Mouse (Mus musculus) MEL (cell line): ENCODE results near the gene Col4a2. TPM values are rescaled to one million over a fixed set of nuclear protein-coding genes. Genes with fewer than 3 reads are reported as not detected.
"Not testable (repeated sequence)": the region's sequence is repeated elsewhere in the genome, so short reads cannot be mapped to it uniquely, and the experiment has no call there.

ENCODE experiments used
- DNase-seq: peaks from one replicate; pipeline ENCODE4 v3.0.0; 2011; ENCODE audit warnings: low read depth, low spot score
- H3K27ac ChIP-seq: 2 replicates; pipeline ENCODE4 v1.5.1; 2012; ENCODE audit warnings: low read depth, mild to moderate bottlenecking, control low read depth, low read length, moderate library complexity; ENCODE audit not compliant: control insufficient read depth
- H3K27me3 ChIP-seq, 2 experiments: fragments of 150-350 bp in 1 of 2; sonication (generic) in 1 of 2; 2 replicates each; pipeline ENCODE4 v1.6.1; 2012; ENCODE audit warnings: low read length in 2 of 2, mild to moderate bottlenecking in 2 of 2, improper control_type of control experiment in 1 of 2, moderate library complexity in 1 of 2; ENCODE audit not compliant: insufficient read depth in 2 of 2, control insufficient read depth in 1 of 2
- H3K36me3 ChIP-seq, 2 experiments: 2 replicates each; pipeline ENCODE4 v1.6.1; 2012 to 2014; ENCODE audit warnings: low read length in 2 of 2, improper control_type of control experiment in 1 of 2, inconsistent platforms in 1 of 2, mild to moderate bottlenecking in 1 of 2; ENCODE audit not compliant: insufficient read depth in 2 of 2, control insufficient read depth in 1 of 2
- H3K4me1 ChIP-seq, 2 experiments: fragments of 150-350 bp in 1 of 2; sonication (generic) in 1 of 2; 2 replicates each; pipeline ENCODE4 v1.6.1; 2012; ENCODE audit warnings: low read length in 2 of 2, improper control_type of control experiment in 1 of 2, mild to moderate bottlenecking in 1 of 2; ENCODE audit not compliant: insufficient read depth in 2 of 2, control insufficient read depth in 1 of 2
- H3K4me3 ChIP-seq, 2 experiments: fragments of 150-350 bp in 1 of 2; sonication (generic) in 1 of 2; 2 replicates each; pipeline ENCODE4 v1.5.1; 2012; ENCODE audit warnings: low read depth in 2 of 2, low read length in 2 of 2, mild to moderate bottlenecking in 2 of 2, moderate library complexity in 2 of 2, control low read depth in 1 of 2, improper control_type of control experiment in 1 of 2; ENCODE audit not compliant: control insufficient read depth in 1 of 2, insufficient read depth in 1 of 2
- H3K79me2 ChIP-seq: 2 replicates; pipeline ENCODE4 v1.6.1; 2012; ENCODE audit warnings: mild to moderate bottlenecking, low read length, moderate library complexity; ENCODE audit not compliant: control insufficient read depth, poor library complexity, insufficient read depth
- H3K9ac ChIP-seq: 2 replicates; pipeline ENCODE4 v1.6.1; 2012; ENCODE audit warnings: low read depth, mild to moderate bottlenecking, control low read depth, low read length, moderate library complexity; ENCODE audit not compliant: control insufficient read depth, poor library complexity, severe bottlenecking
- H3K9me3 ChIP-seq: fragments of 150-350 bp; sonication (generic); replicated peaks from 2 replicates; pipeline ENCODE4 v1.6.1; 2012; ENCODE audit warnings: mild to moderate bottlenecking, low read length, improper control_type of control experiment, moderate library complexity; ENCODE audit not compliant: insufficient read depth
- BHLHE40 ChIP-seq: IDR thresholded peaks from 2 replicates; pipeline ENCODE4 v1.6.1; 2012; ENCODE audit warnings: low read depth, mild to moderate bottlenecking, inconsistent platforms, low read length, improper control_type of control experiment, borderline replicate concordance
- CHD1 ChIP-seq: IDR thresholded peaks from 2 replicates; pipeline ENCODE4 v1.6.1; 2012; ENCODE audit warnings: low read depth, mild to moderate bottlenecking, inconsistent platforms, low read length, improper control_type of control experiment
- CTCF ChIP-seq, 3 experiments: IDR thresholded peaks in 2 of 3; conservative IDR thresholded peaks in 1 of 3; 2 replicates each; pipeline ENCODE4 v1.5.1; 2011 to 2012; ENCODE audit warnings: low read length in 3 of 3, low read depth in 2 of 3, mild to moderate bottlenecking in 2 of 3, improper control_type of control experiment in 1 of 3, inconsistent platforms in 1 of 3, mixed read lengths in 1 of 3, moderate library complexity in 1 of 3; ENCODE audit not compliant: control insufficient read depth in 1 of 3, insufficient read depth in 1 of 3, poor library complexity in 1 of 3, severe bottlenecking in 1 of 3
- E2F4 ChIP-seq: IDR thresholded peaks from 2 replicates; pipeline ENCODE4 v1.6.1; 2011; ENCODE audit warnings: low read depth, low read length, improper control_type of control experiment, borderline replicate concordance
- ELF1 ChIP-seq: IDR thresholded peaks from 2 replicates; pipeline ENCODE4 v1.6.1; 2014; ENCODE audit warnings: low read depth, mild to moderate bottlenecking, inconsistent platforms, low read length, improper control_type of control experiment, moderate library complexity
- ETS1 ChIP-seq: IDR thresholded peaks from 2 replicates; pipeline ENCODE4 v1.6.1; 2012; ENCODE audit warnings: low read depth, mild to moderate bottlenecking, inconsistent platforms, low read length, improper control_type of control experiment, moderate library complexity
- GATA1 ChIP-seq: IDR thresholded peaks from 2 replicates; pipeline ENCODE4 v1.6.1; 2011; ENCODE audit warnings: low read depth, low read length, improper control_type of control experiment
- HCFC1 ChIP-seq: IDR thresholded peaks from 2 replicates; pipeline ENCODE4 v1.6.1; 2012; ENCODE audit warnings: low read depth, mild to moderate bottlenecking, inconsistent platforms, low read length, improper control_type of control experiment, moderate library complexity
- KAT2A ChIP-seq: conservative IDR thresholded peaks from 2 replicates; pipeline ENCODE4 v1.6.1; 2012; ENCODE audit warnings: low read depth, low read length, improper control_type of control experiment, inconsistent platforms
- MAX ChIP-seq: IDR thresholded peaks from 2 replicates; pipeline ENCODE4 v1.6.1; 2011; ENCODE audit warnings: low read length, improper control_type of control experiment
- MEF2A ChIP-seq: IDR thresholded peaks from 2 replicates; pipeline ENCODE4 v1.6.1; 2014; ENCODE audit warnings: low read depth, mild to moderate bottlenecking, inconsistent platforms, low read length, improper control_type of control experiment; ENCODE audit not compliant: poor library complexity, insufficient replicate concordance, severe bottlenecking; ENCODE audit errors: extremely low read depth
- MXI1 ChIP-seq: IDR thresholded peaks from 2 replicates; pipeline ENCODE4 v1.6.1; 2011; ENCODE audit warnings: mild to moderate bottlenecking, low read depth, low read length, improper control_type of control experiment
- POLR2A ChIP-seq, 2 experiments: IDR thresholded peaks; 2 replicates each; pipeline ENCODE4 v1.6.1; 2011 to 2012; ENCODE audit warnings: low read length in 2 of 2, mild to moderate bottlenecking in 2 of 2, control low read depth in 1 of 2, improper control_type of control experiment in 1 of 2, low read depth in 1 of 2, moderate library complexity in 1 of 2; ENCODE audit not compliant: control insufficient read depth in 1 of 2, insufficient read depth in 1 of 2, poor library complexity in 1 of 2
- POLR2AphosphoS2 ChIP-seq: IDR thresholded peaks from 2 replicates; pipeline ENCODE4 v1.6.1; 2011; ENCODE audit warnings: low read length, improper control_type of control experiment
- RAD21 ChIP-seq: IDR thresholded peaks from 2 replicates; pipeline ENCODE4 v1.6.1; 2011; ENCODE audit warnings: mild to moderate bottlenecking, low read depth, low read length, improper control_type of control experiment
- RCOR1 ChIP-seq: IDR thresholded peaks from 2 replicates; pipeline ENCODE4 v1.6.1; 2012; ENCODE audit warnings: low read depth, mild to moderate bottlenecking, inconsistent platforms, low read length, improper control_type of control experiment
- SMC3 ChIP-seq: IDR thresholded peaks from 2 replicates; pipeline ENCODE4 v1.6.1; 2011; ENCODE audit warnings: low read depth, low read length, improper control_type of control experiment
- UBTF ChIP-seq: IDR thresholded peaks from 2 replicates; pipeline ENCODE4 v1.6.1; 2012; ENCODE audit warnings: low read depth, mild to moderate bottlenecking, inconsistent platforms, low read length, improper control_type of control experiment, moderate library complexity, borderline replicate concordance; ENCODE audit not compliant: insufficient read depth
- USF1 ChIP-seq: IDR thresholded peaks from 2 replicates; pipeline ENCODE4 v1.6.1; 2014; ENCODE audit warnings: low read depth, mild to moderate bottlenecking, inconsistent platforms, low read length, improper control_type of control experiment, moderate library complexity
- ZC3H11A ChIP-seq: IDR thresholded peaks from 2 replicates; pipeline ENCODE4 v1.6.1; 2012; ENCODE audit warnings: low read depth, mild to moderate bottlenecking, inconsistent platforms, low read length, improper control_type of control experiment
- ZNF384 ChIP-seq: IDR thresholded peaks from 2 replicates; pipeline ENCODE4 v1.6.1; 2012; ENCODE audit warnings: low read depth, mild to moderate bottlenecking, inconsistent platforms, low read length, improper control_type of control experiment
- polyA plus RNA-seq, 2 experiments: library from polyadenylated mRNA; stranded (reverse) in 1 of 2; unstranded in 1 of 2; fragments of >175 nt in 1 of 2; fragments of >200 nt in 1 of 2; gene quantifications; 2 replicates each; pipeline versions ENCODE4 v1.2.1 to v1.2.4; 2012; ENCODE audit warnings: low replicate concordance in 2 of 2, low read depth in 1 of 2; ENCODE audit not compliant: insufficient read length in 2 of 2, insufficient read depth in 1 of 2, missing spikeins in 1 of 2
- total RNA-seq: library from RNA; depleted of rRNA; stranded (reverse); fragments of 300-350 nt; gene quantifications from 2 replicates; pipeline ENCODE4 v1.2.3, GENCODE M21; 2012

Col4a2 gene
- total and polyA plus RNA-seq, 3 experiments: 0.04 to 0.81 TPM; not detected in 1

- DNase-seq: no peak
- TF ChIP-seq E2F4 (no peak), USF1 (no peak), GATA1 (no peak), ZC3H11A (no peak), MEF2A (no peak), KAT2A (no peak), ETS1 (no peak), POLR2A (IDR thresholded peaks at IDR 0.05; ENCODE audit: control insufficient read depth in 1 of 2, insufficient read depth in 1 of 2, low read depth in 1 of 2, low read length in 2 of 2, poor library complexity in 1 of 2) (no peak), MAX (no peak), UBTF (no peak), CHD1 (no peak), BHLHE40 (no peak), ZNF384 (no peak)
- H3K27ac ChIP-seq: no peak overlapping the region
- H3K4me1 ChIP-seq: no peaks in the 10 kb centered on the region
- H3K4me3 ChIP-seq: no peak overlapping the region
- no peaks in the 10 kb centered on the region for H3K27me3 ChIP-seq
- peaks cover 0 to 5% of the 10 kb centered on the region in 2 experiments; a peak in 2 of 4 replicates for H3K36me3 ChIP-seq
- no peak overlapping the region for H3K9ac ChIP-seq
- H3K9me3 ChIP-seq: no peaks in the 10 kb centered on the region
- H3K79me2 ChIP-seq: no peaks in the 10 kb centered on the region
Measured at GRCm38 (mm10) chr8:11465619-11466018, 153.0 kb downstream of the Col4a2 start.

- not testable (repeated sequence) for H3K79me2 ChIP-seq, DNase-seq, H3K36me3 ChIP-seq, H3K27ac ChIP-seq, H3K9ac ChIP-seq, H3K4me1 ChIP-seq, H3K4me3 ChIP-seq, H3K9me3 ChIP-seq, H3K27me3 ChIP-seq
Measured at GRCm38 (mm10) chr8:11466528-11466927, 153.9 kb downstream of the Col4a2 start.

- Histone ChIP-seq H3K9ac (no peak overlapping the region), H3K27ac (no peak overlapping the region), H3K79me2 (no peaks in the 10 kb centered on the region), H3K4me1 (no peaks in the 10 kb centered on the region), H3K36me3 (no peaks in the 10 kb centered on the region), H3K9me3 (no peaks in the 10 kb centered on the region), H3K4me3 (no peak overlapping the region), H3K27me3 (no peaks in the 10 kb centered on the region)
- no peak for DNase-seq
- TF ChIP-seq ELF1: no peak
- no peak for TF ChIP-seq HCFC1
- peak; percentile 38 for TF ChIP-seq SMC3
- peak; percentile 3 for TF ChIP-seq RAD21
- TF ChIP-seq KAT2A: no peak
- TF ChIP-seq ETS1: no peak
- TF ChIP-seq CHD1: no peak
- TF ChIP-seq CTCF (IDR thresholded peaks at IDR 0.05 in 2 of 3, conservative IDR thresholded peaks at IDR 0.05 in 1 of 3; ENCODE audit: control insufficient read depth in 1 of 3, insufficient read depth in 1 of 3, low read depth in 2 of 3, low read length in 3 of 3, poor library complexity in 1 of 3, severe bottlenecking in 1 of 3): peak in 2 of 3 experiments; percentile 23 to 41; a peak in 3 of 6 replicates
- TF ChIP-seq RCOR1: no peak
- TF ChIP-seq POLR2AphosphoS2: no peak
- TF ChIP-seq MXI1: no peak
Measured at GRCm38 (mm10) chr8:11469095-11469494, 156.5 kb downstream of the Col4a2 start.
